ENCODE assay signal across 27 mouse cellular contexts in genomic region chr13:7721558-7721957, GRCm38 (mm10).
"Had no signal": no experiment of that assay in that cellular context is flagged by ENCODE, and none has a peak within 500 bp of the region (broad histone marks: within the 10 kb centered on the region; RNA-seq: fewer than 3 reads in every experiment).

No protein-coding gene starts in this region.

- H3K9ac ChIP-seq: embryonic facial prominence, embryonic 12.5 days; embryonic facial prominence, embryonic 13.5 days; embryonic facial prominence, embryonic 15.5 days; forebrain, embryonic 12.5 days; forebrain, embryonic 13.5 days; forebrain, embryonic 15.5 days; forebrain, postnatal 0 days had no signal

- H3K27ac ChIP-seq: embryonic facial prominence, embryonic 12.5 days; embryonic facial prominence, embryonic 13.5 days; embryonic facial prominence, embryonic 15.5 days; forebrain, embryonic 10.5 days; forebrain, embryonic 12.5 days; forebrain, embryonic 13.5 days; forebrain, embryonic 15.5 days; gastrocnemius, adult 2 months; heart, adult 2 months; heart, embryonic 10.5 days had no signal

- H3K4me3 ChIP-seq: embryonic facial prominence, embryonic 12.5 days; embryonic facial prominence, embryonic 13.5 days; embryonic facial prominence, embryonic 15.5 days; erythroblast, embryonic 14.5 days; forebrain, embryonic 10.5 days; forebrain, embryonic 12.5 days; forebrain, embryonic 13.5 days; forebrain, embryonic 15.5 days; gastrocnemius, adult 2 months; heart, adult 2 months; heart, embryonic 10.5 days had no signal

- H3K36me3 ChIP-seq: embryonic facial prominence, embryonic 12.5 days; embryonic facial prominence, embryonic 13.5 days; embryonic facial prominence, embryonic 15.5 days; forebrain, embryonic 10.5 days; forebrain, embryonic 12.5 days; forebrain, embryonic 15.5 days; heart, embryonic 10.5 days had no signal

- H3K4me2 ChIP-seq: embryonic facial prominence, embryonic 12.5 days; embryonic facial prominence, embryonic 13.5 days; embryonic facial prominence, embryonic 15.5 days; forebrain, embryonic 12.5 days; forebrain, embryonic 13.5 days; forebrain, embryonic 15.5 days; heart, embryonic 11.5 days had no signal

- DNase-seq: cerebellum, adult 9-10 months; cerebellum, adult 9-11 months; cerebellum, postnatal 10 days; cerebellum, postnatal 14 days; cerebellum, postnatal 25 days; embryo, embryonic 11 days; forebrain, postnatal 0 days; gastrocnemius, adult 2 months; gastrocnemius, postnatal 10 days; gastrocnemius, postnatal 14 days; gastrocnemius, postnatal 25 days; gastrocnemius, postnatal 36 days; heart, adult 11 months; heart, adult 18-20 months; heart, adult 2 months had no signal

- H3K9me3 ChIP-seq: embryonic facial prominence, embryonic 12.5 days; embryonic facial prominence, embryonic 13.5 days; embryonic facial prominence, embryonic 15.5 days; forebrain, embryonic 10.5 days; forebrain, embryonic 12.5 days; forebrain, embryonic 13.5 days; forebrain, embryonic 15.5 days; heart, embryonic 10.5 days had no signal

- ATAC-seq: forebrain, embryonic 13.5 days; forebrain, embryonic 14.5 days; forebrain, embryonic 15.5 days; forebrain, embryonic 16.5 days; forebrain, postnatal 0 days had no signal

- H3K4me1 ChIP-seq: embryonic facial prominence, embryonic 12.5 days; embryonic facial prominence, embryonic 13.5 days; embryonic facial prominence, embryonic 15.5 days; forebrain, embryonic 10.5 days; forebrain, embryonic 12.5 days; forebrain, embryonic 13.5 days; forebrain, embryonic 15.5 days; heart, embryonic 10.5 days had no signal

- H3K27me3 ChIP-seq: embryonic facial prominence, embryonic 12.5 days; embryonic facial prominence, embryonic 13.5 days; embryonic facial prominence, embryonic 15.5 days; forebrain, embryonic 12.5 days; forebrain, embryonic 13.5 days; forebrain, embryonic 15.5 days had no signal
